Mouse (Mus musculus): ENCODE data around the gene Apc2.
"Not testable (repeated sequence)": the region's sequence is repeated elsewhere in the genome, so short reads cannot be mapped to it uniquely, and the experiment has no call there.

The Apc2 gene

GRCm38 (mm10) chr10:80295618-80296425, at the start of gene Apc2:
Gene Apc2, plus strand, starts transcription at chr10:80295977.
- DNase-seq, result peak; percentile 89

- DNase-seq, result peak; percentile 36
These were observed 47.9 kb upstream of the Apc2 start for GRCm38 (mm10) chr10:80247849-80248248.

DNA sequence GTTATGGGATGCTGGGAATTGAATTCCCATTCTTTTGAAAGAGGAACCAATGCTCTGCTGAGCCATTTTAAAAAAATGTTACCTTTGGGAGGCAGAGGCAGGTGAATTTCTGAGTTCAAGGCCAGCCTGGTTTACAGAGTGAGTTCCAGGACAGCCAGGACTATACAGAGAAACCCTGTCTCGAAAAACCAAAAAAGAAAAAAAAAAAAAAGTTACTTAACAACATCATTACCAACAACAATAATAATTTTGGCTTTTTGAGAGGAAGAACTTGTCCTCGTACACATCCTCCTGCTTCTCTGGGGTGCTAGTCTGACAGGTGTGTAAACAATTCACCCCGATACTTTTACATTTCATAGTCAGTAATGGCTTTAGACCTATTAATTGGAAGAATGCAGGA, 47.3 kb upstream of the Apc2 start:
- not testable (repeated sequence) for DNase-seq

DNA sequence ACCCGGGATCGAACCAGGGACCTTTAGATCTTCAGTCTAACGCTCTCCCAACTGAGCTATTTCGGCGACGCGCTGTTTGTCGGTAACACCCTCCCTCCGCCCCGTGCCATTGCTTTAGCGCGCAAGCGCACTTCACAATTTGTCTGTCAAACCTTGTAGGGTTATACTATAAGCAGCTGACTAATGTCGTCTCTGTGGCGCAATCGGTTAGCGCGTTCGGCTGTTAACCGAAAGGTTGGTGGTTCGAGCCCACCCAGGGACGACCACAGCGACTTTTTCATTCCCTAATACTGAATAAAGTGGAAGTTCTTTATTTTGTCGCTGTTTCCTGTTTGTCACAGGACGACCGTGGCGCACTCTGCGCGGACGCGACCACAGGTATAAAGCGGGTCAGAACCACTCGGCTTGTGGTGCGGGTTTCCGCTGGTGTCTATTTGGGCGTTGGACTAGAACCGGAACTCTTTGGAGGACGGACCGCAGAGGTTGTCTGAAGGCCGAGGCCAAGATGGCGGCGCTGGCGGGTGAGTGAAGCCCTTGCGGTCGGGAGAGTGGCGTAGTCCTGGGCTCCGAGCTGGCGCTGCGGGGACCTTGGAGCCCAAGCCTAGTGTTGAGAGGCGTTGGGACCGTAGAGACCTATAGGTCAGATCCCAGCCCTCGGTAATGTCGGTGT, 46.7 kb upstream of the Apc2 start, which contains the start of gene Ndufs7:
Gene Ndufs7, plus strand, starts transcription at position 151 of the 670 bp plus-strand sequence.
- DNase-seq, result peak; percentile 97

GRCm38 (mm10) chr10:80250059-80250458, 45.7 kb upstream of the Apc2 start:
- DNase-seq, result peak; percentile 54

- DNase-seq, result peak; percentile 36
These were observed 45.2 kb upstream of the Apc2 start for GRCm38 (mm10) chr10:80250573-80250972.

- no peak for DNase-seq
These were observed 43.8 kb upstream of the Apc2 start for GRCm38 (mm10) chr10:80252011-80252410.

GRCm38 (mm10) chr10:80252493-80253274, 43.1 kb upstream of the Apc2 start:
- peak; percentile 41 for DNase-seq

GRCm38 (mm10) chr10:80253551-80253950, 42.2 kb upstream of the Apc2 start:
- DNase-seq, result no peak

DNA sequence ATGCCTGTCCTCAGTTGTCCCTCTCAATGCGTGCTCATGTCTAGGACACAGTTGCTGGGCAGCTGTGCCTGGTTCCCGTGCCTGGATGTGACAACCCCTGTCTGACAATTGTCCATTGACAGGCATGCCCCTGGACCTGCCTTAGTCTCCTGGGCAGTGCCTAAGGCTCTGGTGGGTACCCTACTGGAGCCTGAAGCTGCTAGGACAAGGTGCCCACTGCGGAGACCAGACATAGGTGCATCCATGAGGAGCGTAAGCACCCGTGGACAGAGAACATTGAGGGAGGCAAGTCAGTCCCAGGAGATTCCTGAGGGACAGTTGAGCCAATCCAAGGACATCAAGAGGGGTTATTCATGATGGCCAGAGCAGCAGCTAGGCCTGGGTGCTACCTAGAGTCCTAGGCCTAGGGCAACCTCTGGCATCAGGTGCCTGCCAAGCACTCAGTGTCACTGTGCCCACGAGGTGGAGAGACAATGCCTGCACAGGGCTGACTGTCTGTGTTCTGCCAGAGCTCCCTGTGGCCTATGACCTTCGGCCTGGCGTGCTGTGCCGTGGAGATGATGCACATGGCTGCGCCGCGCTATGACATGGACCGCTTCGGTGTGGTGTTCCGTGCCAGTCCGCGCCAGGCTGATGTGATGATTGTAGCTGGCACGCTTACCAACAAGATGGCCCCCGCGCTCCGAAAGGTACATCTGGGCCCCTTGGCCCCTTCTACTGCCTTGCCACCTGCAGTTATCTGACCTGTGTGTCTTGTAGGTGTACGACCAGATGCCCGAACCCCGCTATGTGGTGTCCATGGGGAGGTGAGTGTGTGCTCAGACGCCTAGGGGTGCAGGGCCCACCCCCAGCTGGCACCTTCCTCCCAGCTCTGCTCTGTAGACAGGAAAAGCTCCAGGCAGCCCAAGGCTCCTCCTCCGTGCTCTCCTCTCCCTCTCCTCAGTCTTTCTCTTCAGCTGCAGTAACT, 41.2 kb upstream of the Apc2 start:
- DNase-seq, result no peak

GRCm38 (mm10) chr10:80255881-80256535, 39.8 kb upstream of the Apc2 start:
- DNase-seq, result peak; percentile 72

DNA sequence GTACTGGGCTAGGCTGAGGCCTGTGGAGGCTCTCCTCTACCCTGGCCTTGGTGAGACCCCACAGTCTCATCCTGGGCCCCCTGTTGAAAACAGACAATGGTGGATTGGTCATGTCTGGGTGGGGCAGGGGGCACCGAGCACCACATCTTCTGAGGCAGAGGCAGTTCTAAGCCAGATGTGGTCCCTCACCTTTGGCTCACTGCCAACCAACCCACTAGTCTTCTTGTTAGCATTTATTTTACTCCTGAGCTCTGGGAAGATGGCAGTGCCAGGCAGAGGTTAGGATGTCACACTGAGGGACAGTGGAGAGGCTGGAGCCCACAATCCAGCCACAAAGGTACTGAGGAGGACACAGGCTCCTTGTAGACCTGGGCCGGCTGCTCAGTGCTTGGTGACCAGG, 37.8 kb upstream of the Apc2 start:
- DNase-seq, result peak; percentile 63

- peak; percentile 70 for DNase-seq
These were observed 36.9 kb upstream of the Apc2 start for GRCm38 (mm10) chr10:80258752-80259462.

- no peak for DNase-seq
These were observed 36.3 kb upstream of the Apc2 start for GRCm38 (mm10) chr10:80259463-80259805.

DNA sequence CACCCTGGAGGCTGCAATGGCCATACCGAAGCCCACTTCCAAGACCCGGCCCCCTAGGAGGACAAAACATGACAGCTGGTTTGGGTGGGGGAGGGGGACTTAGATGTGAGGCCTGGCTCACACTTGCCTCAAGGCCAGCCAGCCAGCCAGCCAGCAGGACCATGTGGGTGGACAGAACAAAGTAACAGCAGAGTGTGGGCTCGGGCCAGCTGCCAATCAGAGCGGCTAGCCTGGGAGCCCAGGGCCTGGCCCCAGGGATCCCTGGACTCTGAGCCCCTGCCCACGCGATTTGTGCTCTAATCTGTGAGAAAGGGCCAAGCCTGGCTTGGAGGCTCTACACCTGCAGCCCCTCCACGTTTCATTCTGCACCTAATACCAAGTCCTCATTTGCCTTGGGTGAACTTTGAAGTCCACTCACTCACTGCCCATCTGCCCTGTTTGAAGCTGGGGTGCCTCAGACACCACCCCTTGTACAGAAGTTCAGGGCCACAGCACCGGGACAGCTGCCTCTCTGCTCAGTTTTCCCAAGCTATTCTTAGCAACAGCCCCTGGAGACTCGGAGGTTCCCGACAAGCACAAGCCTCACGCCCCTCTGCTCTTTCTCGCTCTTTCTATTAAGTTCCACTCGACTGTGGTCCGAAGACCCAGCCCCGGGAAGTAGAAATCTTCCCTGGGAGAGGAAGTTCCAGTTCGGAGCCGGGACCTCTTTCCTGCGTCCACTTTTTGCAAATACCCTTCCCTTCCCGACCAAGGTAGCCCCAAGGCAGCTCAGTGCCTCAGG, 35.7 kb upstream of the Apc2 start:
- DNase-seq, result peak; percentile 87

DNA sequence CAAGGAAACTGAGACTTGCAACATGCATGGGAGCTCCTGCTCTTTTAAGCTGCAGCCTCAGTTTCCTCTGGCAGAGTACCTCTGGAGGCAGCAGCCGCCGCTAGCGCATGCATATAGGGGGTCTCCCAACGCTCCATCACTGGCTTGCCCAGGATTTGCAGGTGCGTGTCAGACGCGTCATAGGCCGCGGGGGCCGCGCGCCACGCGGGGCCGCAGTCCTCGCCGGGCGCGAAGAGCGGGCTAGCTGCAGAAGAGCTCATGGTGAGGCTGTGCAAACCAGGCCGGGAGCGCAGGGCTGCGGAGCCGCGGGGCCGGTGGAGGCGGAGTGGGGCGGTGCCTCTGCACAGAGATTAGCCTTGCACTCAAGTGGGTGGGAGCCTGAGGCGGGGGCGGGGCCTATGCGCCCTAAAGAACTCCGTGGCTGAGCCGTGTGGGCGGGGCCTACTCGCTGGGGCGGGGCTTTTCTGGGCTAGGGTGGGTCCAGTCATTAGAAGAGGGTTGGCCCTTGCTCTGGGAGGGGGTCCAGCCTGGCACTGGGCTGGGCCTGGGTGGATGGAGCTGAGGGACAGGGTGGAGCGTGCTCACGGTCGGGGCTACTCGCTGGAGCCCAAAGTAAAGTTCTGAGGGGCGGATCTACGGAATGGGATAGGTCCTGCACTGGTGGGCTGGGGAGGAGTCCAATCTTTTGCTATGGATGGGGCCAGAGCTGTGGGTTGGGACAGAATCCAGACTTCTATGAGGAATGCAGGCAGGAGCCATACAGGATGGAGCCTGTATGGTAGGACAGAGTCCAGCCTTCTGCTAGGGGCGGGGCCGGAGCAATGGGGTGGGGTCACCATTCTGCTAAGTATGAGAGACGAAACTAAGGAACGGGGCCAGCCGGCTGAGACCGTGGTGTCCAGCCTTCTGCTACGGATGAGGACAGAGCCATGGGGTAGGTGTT, 34.9 kb upstream of the Apc2 start, which contains the start of the genes Gamt and Dazap1:
Gene Gamt, minus strand, starts transcription at position 371 of the 943 bp plus-strand sequence.
Gene Dazap1, plus strand, starts transcription at position 845 of the 943 bp plus-strand sequence.
- peak; percentile 93 for DNase-seq

DNA sequence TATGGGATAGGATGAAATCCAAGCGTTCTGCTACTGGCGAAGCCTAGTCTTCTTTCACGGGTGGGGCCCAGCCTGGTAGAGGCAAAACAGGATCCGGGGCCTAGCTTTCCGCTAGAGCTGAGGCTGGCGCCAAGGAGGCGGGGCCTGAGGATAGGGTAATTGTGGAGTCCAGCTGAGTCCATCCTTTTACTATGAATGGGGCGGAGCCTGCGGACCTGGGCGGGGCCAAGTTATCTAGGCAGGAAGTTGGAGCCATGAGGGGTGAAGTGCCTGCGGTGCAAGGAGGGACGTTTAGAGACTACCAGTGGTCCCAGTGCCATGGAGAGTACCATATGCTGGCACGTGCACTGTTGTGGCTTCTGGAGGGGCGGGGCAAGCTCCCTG, 34.2 kb upstream of the Apc2 start:
- DNase-seq, result peak; percentile 95

DNA sequence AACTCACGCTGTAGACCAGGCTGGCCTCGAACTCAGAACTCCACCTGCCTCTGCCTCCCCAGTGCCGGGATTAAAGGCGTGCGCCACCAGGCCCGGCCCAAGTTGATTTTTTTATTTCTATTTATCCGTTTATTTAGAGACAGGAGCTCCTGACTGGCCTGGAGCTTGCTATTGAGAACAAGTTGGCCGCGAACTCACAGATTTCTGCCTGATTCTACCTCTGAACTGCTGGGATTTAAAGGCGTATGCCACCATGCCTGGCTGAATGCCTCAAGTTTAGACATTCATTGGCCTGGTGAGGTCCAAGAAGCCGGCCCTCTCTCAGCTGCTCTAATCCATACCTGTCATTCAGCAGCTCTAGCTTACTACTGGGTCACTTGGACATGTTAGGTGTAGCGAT, 33.6 kb upstream of the Apc2 start:
- DNase-seq, result peak; percentile 59

Measured in cerebellum, adult 9-11 months (tissue).